Mouse (Mus musculus) forebrain, embryonic 13.5 days (tissue): Measurements from ENCODE around the gene Cflar. TPM values are rescaled to one million over a fixed set of nuclear protein-coding genes. Genes with fewer than 3 reads are reported as not detected.

Source experiments
- ATAC-seq: fragments of 200-750 bp; cut with Nextera tagmentation; 2 replicates; pipeline ENCODE4 v1.8.0; 2017
- H3K27ac ChIP-seq: fragments of 300-500 bp; sonication (generic); 2 replicates; pipeline ENCODE4 v1.5.1; 2015; ENCODE audit warnings: inconsistent platforms, mild to moderate bottlenecking, moderate library complexity
- H3K27me3 ChIP-seq: fragments of 300-500 bp; sonication (generic); 2 replicates; pipeline ENCODE4 v1.6.1; 2015; ENCODE audit warnings: mild to moderate bottlenecking, inconsistent platforms
- H3K36me3 ChIP-seq: fragments of 300-500 bp; sonication (generic); 2 replicates; pipeline ENCODE4 v1.6.1; 2015; ENCODE audit warnings: mild to moderate bottlenecking, inconsistent platforms; ENCODE audit not compliant: poor library complexity, severe bottlenecking
- H3K4me1 ChIP-seq: fragments of 300-500 bp; sonication (generic); 2 replicates; pipeline ENCODE4 v1.6.1; 2015; ENCODE audit warnings: inconsistent platforms
- H3K4me2 ChIP-seq: fragments of 300-500 bp; sonication (generic); 2 replicates; pipeline ENCODE4 v1.6.1; 2015; ENCODE audit warnings: inconsistent platforms, mild to moderate bottlenecking, moderate library complexity
- H3K4me3 ChIP-seq: fragments of 300-500 bp; sonication (generic); 2 replicates; pipeline ENCODE4 v1.5.1; 2015; ENCODE audit warnings: mild to moderate bottlenecking, inconsistent platforms
- H3K9ac ChIP-seq: fragments of 300-500 bp; sonication (generic); 2 replicates; pipeline ENCODE4 v1.6.1; 2015; ENCODE audit warnings: mild to moderate bottlenecking, inconsistent platforms
- H3K9me3 ChIP-seq: fragments of 300-500 bp; sonication (generic); replicated peaks from 2 replicates; pipeline ENCODE4 v1.6.1; 2016; ENCODE audit warnings: inconsistent platforms
- WGBS: fragments of 180-500 bp; shearing (Covaris S2); methylation state at CpG from one replicate; pipeline ENCODE4 v1.1.7; 2015; 5-methylcytosine and 5-hydroxymethylcytosine counted together
- polyA plus RNA-seq: library from polyadenylated mRNA; unstranded; fragments of >200 nt; fragmentation: Nextera tagmentation; extraction: Ambion mirVana; gene quantifications from 2 replicates; pipeline ENCODE4 v1.2.1, GENCODE M21; 2015

Gene Cflar
- polyA plus RNA-seq, 1 experiment from 2014 or later, result 22.8 TPM

DNA sequence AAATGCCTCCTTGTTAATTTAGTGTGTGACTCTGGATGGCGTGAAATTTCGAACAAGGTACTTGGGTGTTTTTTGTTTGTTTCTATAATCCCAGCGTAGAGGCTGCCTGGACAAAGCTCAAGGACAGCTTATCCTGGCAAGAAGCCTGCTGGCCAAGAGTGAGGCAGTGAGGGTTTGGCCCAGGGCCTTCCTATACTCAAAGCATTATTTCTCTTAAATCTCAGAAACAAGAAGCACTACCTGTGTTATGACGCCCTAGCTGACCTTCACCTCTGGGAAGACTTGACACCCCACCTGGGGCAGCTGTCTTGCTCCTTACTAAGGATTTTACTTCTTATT lies 2.6 kb downstream of the Cflar start:
- H3K27ac ChIP-seq, result peak overlapping the region; percentile 70; the same call in 1 of the 2 replicates
- 38% methylated on average over 4 of the region's 4 CpGs for WGBS

GRCm38 (mm10) chr1:58714361-58714760 lies 3.1 kb downstream of the Cflar start:
- 68% methylated on average over 1 of the region's 1 CpGs for WGBS
- peaks cover 17% of the 10 kb centered on the region for H3K4me1 ChIP-seq
- H3K4me2 ChIP-seq, result peak overlapping the region; percentile 70
- H3K27me3 ChIP-seq, result no peaks in the 10 kb centered on the region
- H3K36me3 ChIP-seq, result 0 out of 2 replicates have a peak, but pooled peaks cover 2% of the 10 kb centered on the region
- ATAC-seq, result no peak
- H3K9me3 ChIP-seq, result no peaks in the 10 kb centered on the region
- H3K4me3 ChIP-seq, result peak overlapping the region; percentile 62; the same call in 1 of the 2 replicates
- H3K27ac ChIP-seq, result no peak overlapping the region; the same call in 1 of the 2 replicates
- no peak overlapping the region for H3K9ac ChIP-seq

More for the DNA sequence above, 2.6 kb downstream of the Cflar start:
- Histone ChIP-seq H3K9me3 (no peaks in the 10 kb centered on the region), H3K27me3 (no peaks in the 10 kb centered on the region), H3K9ac (0 out of 2 replicates have a peak overlapping the region, but pooled peaks have one; percentile 60), H3K4me2 (peak overlapping the region; percentile 70), H3K4me1 (peaks cover 17% of the 10 kb centered on the region), H3K36me3 (0 out of 2 replicates have a peak, but pooled peaks cover 2% of the 10 kb centered on the region), H3K4me3 (peak overlapping the region; percentile 62)
- no peak for ATAC-seq

- Histone ChIP-seq H3K4me2 (no peak overlapping the region), H3K9me3 (no peaks in the 10 kb centered on the region), H3K4me3 (no peak overlapping the region), H3K27ac (no peak overlapping the region), H3K27me3 (no peaks in the 10 kb centered on the region), H3K4me1 (peaks cover 17% of the 10 kb centered on the region), H3K36me3 (0 out of 2 replicates have a peak, but pooled peaks cover 2% of the 10 kb centered on the region), H3K9ac (no peak overlapping the region)
- no peak for ATAC-seq
These were observed 4.2 kb downstream of the Cflar start for GRCm38 (mm10) chr1:58715536-58715935.

- no peak for ATAC-seq
- no peak overlapping the region for H3K27ac ChIP-seq
- peaks cover 17% of the 10 kb centered on the region for H3K4me1 ChIP-seq
These were observed 5.0 kb downstream of the Cflar start for GRCm38 (mm10) chr1:58716162-58716882.

GRCm38 (mm10) chr1:58716883-58717220 lies 5.5 kb downstream of the Cflar start:
- Histone ChIP-seq H3K27me3 (no peaks in the 10 kb centered on the region), H3K4me1 (peaks cover 17% of the 10 kb centered on the region), H3K27ac (no peak overlapping the region), H3K4me3 (no peak overlapping the region), H3K4me2 (no peak overlapping the region), H3K36me3 (0 out of 2 replicates have a peak, but pooled peaks cover 2% of the 10 kb centered on the region), H3K9me3 (no peaks in the 10 kb centered on the region), H3K9ac (no peak overlapping the region)
- WGBS, result 96% methylated on average over 4 of the region's 4 CpGs
- ATAC-seq, result no peak

More at GRCm38 (mm10) chr1:58716162-58716882, 5.0 kb downstream of the Cflar start:
- H3K4me2 ChIP-seq, result no peak overlapping the region
- H3K9ac ChIP-seq, result no peak overlapping the region
- WGBS, result 58% methylated on average over 7 of the region's 7 CpGs
- 0 out of 2 replicates have a peak, but pooled peaks cover 2% of the 10 kb centered on the region for H3K36me3 ChIP-seq
- H3K27me3 ChIP-seq, result no peaks in the 10 kb centered on the region
- no peak overlapping the region for H3K4me3 ChIP-seq
- no peaks in the 10 kb centered on the region for H3K9me3 ChIP-seq

DNA sequence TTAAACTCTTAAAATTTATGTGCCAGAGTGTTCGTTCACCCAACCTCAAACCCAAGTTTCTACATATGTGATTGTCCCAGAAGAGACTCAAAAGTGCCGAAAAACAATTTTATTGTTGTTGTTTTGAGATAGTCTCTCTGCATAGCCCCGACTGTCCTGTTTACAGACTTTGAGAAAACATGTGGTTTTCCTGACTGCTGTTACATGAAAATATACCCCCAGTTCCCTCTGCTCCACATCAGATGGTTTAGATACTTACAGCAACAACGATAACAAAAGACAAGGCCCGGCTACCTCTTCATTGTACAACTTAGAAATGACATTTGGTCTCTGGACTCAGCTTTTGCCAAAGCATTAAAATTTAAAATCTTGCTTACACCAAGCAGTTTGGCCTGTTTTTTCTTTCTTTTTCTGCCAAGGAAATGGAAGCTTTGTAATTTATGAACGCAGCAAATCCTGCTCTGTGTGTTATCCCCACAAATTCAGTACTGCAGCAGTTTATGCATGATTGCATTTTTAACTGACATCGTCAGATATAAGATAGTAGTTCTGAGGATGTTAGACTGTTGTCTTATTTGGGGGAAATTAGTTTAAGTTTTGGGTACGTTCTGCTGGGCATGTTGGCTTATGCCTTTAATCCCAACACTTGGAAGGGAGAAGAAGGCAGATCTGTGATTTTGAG lies 6.4 kb downstream of the Cflar start:
- H3K9me3 ChIP-seq, result no peaks in the 10 kb centered on the region
- H3K4me2 ChIP-seq, result no peak overlapping the region
- H3K4me1 ChIP-seq, result peaks cover 14% of the 10 kb centered on the region
- no peak for ATAC-seq
- 93% methylated on average over 8 of the region's 8 CpGs for WGBS
- 0 out of 2 replicates have a peak, but pooled peaks cover 2% of the 10 kb centered on the region for H3K36me3 ChIP-seq
- no peak overlapping the region for H3K4me3 ChIP-seq
- H3K27me3 ChIP-seq, result no peaks in the 10 kb centered on the region
- H3K27ac ChIP-seq, result no peak overlapping the region
- no peak overlapping the region for H3K9ac ChIP-seq

DNA sequence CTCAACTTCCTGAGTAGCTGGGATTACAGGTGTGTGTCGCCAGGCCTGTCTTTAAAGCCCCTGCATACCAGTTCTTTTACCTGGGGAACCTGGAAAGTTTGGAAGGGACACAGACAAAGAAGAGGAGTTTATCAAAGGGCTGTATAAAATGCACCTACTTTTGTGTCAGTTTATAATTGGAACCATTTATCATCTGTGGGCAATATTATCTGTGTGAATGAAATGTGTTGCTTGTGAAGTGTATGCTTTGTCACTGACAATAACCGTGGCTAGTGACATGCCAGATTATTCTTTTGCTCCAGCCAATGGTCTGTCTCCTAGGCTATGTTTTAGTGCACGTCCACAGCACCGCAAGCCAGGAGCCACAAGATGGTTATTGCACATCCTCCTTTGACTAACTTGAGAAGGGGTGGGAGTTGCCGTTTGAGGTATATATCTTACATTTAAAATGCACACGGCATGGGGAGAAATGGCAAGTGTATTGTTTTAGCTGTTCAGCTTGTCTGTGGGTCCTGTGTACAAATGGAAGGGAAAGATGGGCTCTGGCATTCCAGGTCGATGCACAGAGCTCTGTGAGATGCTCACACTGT lies 8.1 kb downstream of the Cflar start:
- no peak overlapping the region for H3K4me2 ChIP-seq
- no peak for ATAC-seq
- H3K36me3 ChIP-seq, result 0 out of 2 replicates have a peak, but pooled peaks cover 2% of the 10 kb centered on the region
- peaks cover 1% of the 10 kb centered on the region; the same call in 1 of the 2 replicates for H3K4me1 ChIP-seq
- no peak overlapping the region for H3K27ac ChIP-seq
- no peak overlapping the region for H3K9ac ChIP-seq
- no peaks in the 10 kb centered on the region for H3K27me3 ChIP-seq
- WGBS, result 89% methylated on average over 7 of the region's 7 CpGs
- H3K9me3 ChIP-seq, result no peaks in the 10 kb centered on the region
- H3K4me3 ChIP-seq, result no peak overlapping the region

DNA sequence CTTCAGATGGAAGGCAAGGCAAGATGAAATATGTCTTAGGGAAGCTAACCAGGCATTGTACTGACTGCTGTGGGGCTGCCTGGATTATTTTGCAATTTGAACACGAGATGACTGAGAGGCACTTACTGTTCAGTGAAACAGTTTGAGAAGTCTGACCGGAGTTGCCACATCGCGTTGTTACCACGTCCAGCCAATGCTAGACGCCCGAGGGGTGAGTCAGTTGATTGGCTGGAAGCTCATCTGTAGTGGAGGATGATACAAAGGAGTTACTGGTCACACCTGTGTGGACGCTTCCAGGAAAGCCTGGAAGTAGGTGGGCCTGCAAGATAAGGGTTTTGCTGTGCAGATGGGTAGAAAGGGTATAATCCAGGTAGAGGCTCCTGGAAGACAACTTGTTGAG lies 8.8 kb downstream of the Cflar start:
- H3K4me2 ChIP-seq, result no peak overlapping the region
- H3K27me3 ChIP-seq, result no peaks in the 10 kb centered on the region
- H3K9ac ChIP-seq, result no peak overlapping the region
- no peaks in the 10 kb centered on the region for H3K9me3 ChIP-seq
- H3K4me3 ChIP-seq, result no peak overlapping the region
- no peaks in the 10 kb centered on the region for H3K4me1 ChIP-seq
- whole genome bisulfite sequencing, result 93% methylated on average over 8 of the region's 8 CpGs
- 0 out of 2 replicates have a peak, but pooled peaks cover 2% of the 10 kb centered on the region for H3K36me3 ChIP-seq
- ATAC-seq, result no peak
- no peak overlapping the region for H3K27ac ChIP-seq

DNA sequence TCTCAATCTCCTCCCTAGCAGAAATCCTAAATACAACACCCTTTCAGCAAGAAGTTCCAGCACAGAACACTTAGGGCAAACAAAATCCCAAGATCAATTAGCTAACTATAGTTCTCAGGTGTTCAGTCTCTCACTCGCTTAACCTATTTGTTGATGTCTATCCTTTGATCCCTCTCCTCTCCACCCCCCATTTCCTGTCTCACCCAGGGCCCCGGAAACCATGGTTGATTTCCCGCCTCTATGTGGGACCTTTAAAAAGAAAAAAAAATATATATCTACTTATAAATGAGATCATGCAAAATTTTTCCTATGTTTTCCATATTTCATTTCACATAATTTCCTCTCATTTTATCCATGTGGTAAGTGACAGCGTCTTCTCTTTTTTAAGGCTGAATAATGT lies 9.7 kb downstream of the Cflar start:
- Histone ChIP-seq H3K4me3 (no peak overlapping the region), H3K9me3 (no peaks in the 10 kb centered on the region), H3K27ac (no peak overlapping the region), H3K36me3 (0 out of 2 replicates have a peak, but pooled peaks cover 2% of the 10 kb centered on the region), H3K4me1 (no peaks in the 10 kb centered on the region), H3K4me2 (no peak overlapping the region), H3K27me3 (no peaks in the 10 kb centered on the region), H3K9ac (no peak overlapping the region)
- no peak for ATAC-seq
- 92% methylated on average over 4 of the region's 4 CpGs for WGBS

GRCm38 (mm10) chr1:58722115-58722938 lies 11.0 kb downstream of the Cflar start:
- H3K4me2 ChIP-seq, result no peak overlapping the region
- H3K27ac ChIP-seq, result no peak overlapping the region
- H3K4me1 ChIP-seq, result no peaks in the 10 kb centered on the region
- no peaks in the 10 kb centered on the region for H3K27me3 ChIP-seq
- H3K36me3 ChIP-seq, result peaks cover 4% of the 10 kb centered on the region; the same call in 1 of the 2 replicates
- no peak overlapping the region for H3K4me3 ChIP-seq
- H3K9me3 ChIP-seq, result no peaks in the 10 kb centered on the region
- ATAC-seq, result no peak
- no peak overlapping the region for H3K9ac ChIP-seq
- 90% methylated on average over 11 of the region's 11 CpGs for WGBS

DNA sequence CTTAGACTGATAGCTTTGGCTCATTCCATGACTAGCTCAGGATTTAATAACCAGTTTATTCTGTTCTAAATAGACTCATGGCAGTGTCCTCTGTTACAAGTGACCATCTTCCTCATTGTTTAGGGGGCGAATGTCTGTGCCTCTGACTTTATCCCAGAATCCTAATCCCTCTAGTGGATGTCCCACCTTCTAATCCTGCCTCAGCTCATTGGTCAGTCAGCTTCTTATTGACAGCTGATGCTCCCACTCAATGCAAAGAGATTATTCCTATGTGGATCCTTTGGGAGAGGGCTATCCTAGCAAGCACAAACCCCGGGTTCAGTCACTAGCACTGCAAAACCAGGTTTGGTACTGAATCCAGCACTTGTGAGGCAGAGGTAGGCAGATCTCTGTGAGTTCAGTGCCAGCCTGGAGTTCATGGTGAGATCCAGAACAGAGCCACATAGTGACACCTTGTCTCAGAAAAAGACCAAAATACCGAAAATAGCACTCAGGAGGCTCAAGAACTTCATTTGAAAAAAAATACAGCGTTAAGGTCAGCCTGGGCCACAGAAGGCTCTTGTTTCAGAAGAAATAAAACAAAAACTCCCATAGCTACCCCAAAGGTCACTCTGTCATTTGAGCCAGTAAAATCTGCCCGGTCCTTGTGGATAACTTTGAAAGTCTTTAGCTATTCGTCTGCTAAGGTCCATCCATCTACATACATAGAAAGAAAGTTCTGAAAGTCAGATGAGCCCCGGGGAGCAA lies 11.9 kb downstream of the Cflar start:
- H3K4me2 ChIP-seq, result no peak overlapping the region
- peaks cover 13% of the 10 kb centered on the region for H3K36me3 ChIP-seq
- H3K27ac ChIP-seq, result no peak overlapping the region
- H3K4me3 ChIP-seq, result no peak overlapping the region
- H3K9me3 ChIP-seq, result no peaks in the 10 kb centered on the region
- no peaks in the 10 kb centered on the region for H3K27me3 ChIP-seq
- 74% methylated on average over 7 of the region's 7 CpGs for WGBS
- H3K4me1 ChIP-seq, result no peaks in the 10 kb centered on the region
- no peak for ATAC-seq
- no peak overlapping the region for H3K9ac ChIP-seq
